Mouse (Mus musculus): Measurements from ENCODE around the gene Clcf1.

DNA sequence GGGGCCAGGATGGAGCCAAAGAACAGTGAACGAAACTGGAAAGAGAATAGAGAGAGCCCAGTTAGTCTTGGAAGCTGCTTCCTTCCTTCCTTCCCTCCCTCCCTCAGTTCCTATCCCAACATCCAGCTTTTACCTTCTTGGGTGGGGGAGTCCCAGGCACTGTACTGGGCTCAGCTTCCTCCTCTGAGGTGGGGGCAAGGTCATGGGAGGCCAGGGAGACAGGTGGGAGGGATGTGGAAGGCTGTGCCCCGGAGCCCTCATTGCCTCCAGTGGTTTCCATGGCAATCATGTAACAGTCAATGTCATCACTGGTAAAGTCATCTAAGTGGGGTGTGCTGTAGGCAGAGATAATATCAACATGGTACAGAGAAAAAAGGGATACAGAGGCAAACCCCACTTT lies 18.0 kb upstream of the Clcf1 start:
- TF ChIP-seq CTCF (conservative IDR thresholded peaks at IDR 0.05; ENCODE audit: low read length) (no peak), NANOG (IDR thresholded peaks at IDR 0.05; ENCODE audit: borderline replicate concordance, low read length) (no peak)
